Mouse (Mus musculus): Measurements from ENCODE around the gene Slc41a2.

Gene Slc41a2

GRCm38 (mm10) chr10:83183634-83184479 lies 153.8 kb downstream of the Slc41a2 start:
- no peak for DNase-seq

- peak; percentile 41 for DNase-seq
Observed at GRCm38 (mm10) chr10:83182573-83182960, 155.1 kb downstream of the Slc41a2 start.

GRCm38 (mm10) chr10:83181831-83182572 lies 155.7 kb downstream of the Slc41a2 start:
- DNase-seq: peak; percentile 34

All from right cerebral cortex, postnatal 25 days (tissue).